ENCODE assay signal across 26 mouse cellular contexts in the genomic region with DNA sequence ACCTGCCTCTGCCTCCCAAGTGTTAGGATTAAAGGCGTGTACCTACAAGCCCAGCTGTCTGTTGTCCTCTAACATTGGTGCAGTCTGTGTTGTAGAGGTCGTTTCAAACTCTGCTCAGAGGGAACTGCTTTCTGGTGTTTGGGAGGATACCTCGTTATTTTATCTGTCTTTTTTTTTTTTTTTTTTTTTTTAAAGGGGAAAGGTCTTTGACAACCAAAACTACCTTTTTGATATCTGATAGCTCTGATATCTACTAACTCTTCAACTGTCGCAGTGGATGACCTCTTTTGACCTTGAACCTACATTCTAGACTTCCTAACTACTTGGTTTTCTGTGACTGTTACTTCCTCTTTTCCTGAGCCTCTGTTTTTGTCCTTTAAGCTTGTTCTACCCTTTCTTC. TPM values are rescaled to one million over a fixed set of nuclear protein-coding genes. Genes with fewer than 3 reads are reported as not detected.
DNase-seq lines count a peak whose midpoint lies in the region; ATAC-seq and TF ChIP-seq lines count a peak whose summit lies in the region.
"Had no signal": no experiment of that assay in that cellular context is flagged by ENCODE, and none has a peak within 500 bp of the region (broad histone marks: within the 10 kb centered on the region; RNA-seq: fewer than 3 reads in every experiment).

No protein-coding gene starts in this region.

- no peak for TF ChIP-seq RAD21 in MEL (IDR thresholded peaks at IDR 0.05; ENCODE audit: low read depth, low read length)

- H3K4me3 ChIP-seq in ES-Bruce4 (ENCODE audit: low read depth, low read length) (no peak overlapping the region), MEL (ENCODE audit: control insufficient read depth in 1 of 2, insufficient read depth in 1 of 2, low read depth in 2 of 2, low read length in 2 of 2) (peak overlapping the region; percentile 1 to 10; a peak in 1 of 4 replicates)
- no peak overlapping the region for H3K4me3 ChIP-seq in bone marrow macrophage, adult 2 months (ENCODE audit: insufficient read depth, low read length)
- no peak overlapping the region for H3K4me3 ChIP-seq in neural tube, embryonic 15.5 days (replicated peaks)
- H3K4me3 ChIP-seq in intestine, embryonic 16.5 days (ENCODE audit: low read length), result no peak overlapping the region
- H3K4me3 ChIP-seq in forebrain, embryonic 11.5 days (ENCODE audit: low read depth, low read length), result no peak overlapping the region
- H3K4me3 ChIP-seq: embryonic facial prominence, embryonic 13.5 days; forebrain, embryonic 13.5 days; gastrocnemius, adult 2 months; heart, embryonic 10.5 days; hindbrain, embryonic 12.5 days had no signal

- H3K36me3 ChIP-seq in ES-Bruce4 (ENCODE audit: control insufficient read depth, insufficient read depth, low read length, poor library complexity, severe bottlenecking), result peaks cover 3% of the 10 kb centered on the region; the same call in 1 of the 2 replicates
- H3K36me3 ChIP-seq in MEL (ENCODE audit: control insufficient read depth in 1 of 2, insufficient read depth in 2 of 2, low read length in 2 of 2), result peaks cover 0 to 18% of the 10 kb centered on the region in 2 experiments; a peak in 2 of 4 replicates
- no peaks in the 10 kb centered on the region for H3K36me3 ChIP-seq in neural tube, embryonic 15.5 days
- no peaks in the 10 kb centered on the region for H3K36me3 ChIP-seq in intestine, embryonic 16.5 days (ENCODE audit: control insufficient read depth, insufficient read depth, low read length)
- H3K36me3 ChIP-seq in forebrain, embryonic 11.5 days (ENCODE audit: control insufficient read depth, insufficient read depth, low read length), result no peaks in the 10 kb centered on the region
- H3K36me3 ChIP-seq: embryonic facial prominence, embryonic 13.5 days; heart, embryonic 10.5 days; hindbrain, embryonic 12.5 days had no signal

- WGBS in neural tube, embryonic 15.5 days, result 78% methylated on average over 4 of the region's 4 CpGs
- 64% methylated on average over 4 of the region's 4 CpGs for WGBS in intestine, embryonic 16.5 days
- WGBS in forebrain, embryonic 11.5 days, result 71% methylated on average over 4 of the region's 4 CpGs

- ATAC-seq in megakaryocyte, adult 5-6 weeks (ENCODE audit: poor library complexity, severe bottlenecking), result peak; percentile 63
- ATAC-seq in neural tube, embryonic 15.5 days (ENCODE audit: low FRiP score), result no peak
- no peak for ATAC-seq in intestine, embryonic 16.5 days
- no peak for ATAC-seq in forebrain, embryonic 11.5 days (replicated peaks; ENCODE audit: low FRiP score)
- ATAC-seq: forebrain, embryonic 13.5 days; forebrain, postnatal 0 days; hindbrain, embryonic 16.5 days; inflammation-experienced regulatory T-cells, adult 6 months; Patski had no signal

- H3K9me3 ChIP-seq in ES-Bruce4 (replicated peaks; ENCODE audit: control insufficient read depth, insufficient read depth, low read length, poor library complexity, severe bottlenecking), result peaks cover 4% of the 10 kb centered on the region
- H3K9me3 ChIP-seq in MEL (replicated peaks; ENCODE audit: insufficient read depth, low read length), result no peaks in the 10 kb centered on the region
- no peaks in the 10 kb centered on the region for H3K9me3 ChIP-seq in neural tube, embryonic 15.5 days (replicated peaks)
- no peaks in the 10 kb centered on the region for H3K9me3 ChIP-seq in intestine, embryonic 16.5 days (ENCODE audit: control insufficient read depth, low read length)
- no peaks in the 10 kb centered on the region for H3K9me3 ChIP-seq in forebrain, embryonic 11.5 days (ENCODE audit: control insufficient read depth, low read length)
- H3K9me3 ChIP-seq: embryonic facial prominence, embryonic 13.5 days; forebrain, embryonic 13.5 days; heart, embryonic 10.5 days; hindbrain, embryonic 12.5 days had no signal

- no peak overlapping the region for H3K4me2 ChIP-seq in neural tube, embryonic 15.5 days
- H3K4me2 ChIP-seq in intestine, embryonic 16.5 days (ENCODE audit: low read depth, low read length), result no peak overlapping the region
- no peak overlapping the region for H3K4me2 ChIP-seq in forebrain, embryonic 11.5 days (ENCODE audit: low read depth, low read length, severe bottlenecking)
- H3K4me2 ChIP-seq: embryonic facial prominence, embryonic 13.5 days; forebrain, embryonic 13.5 days; hindbrain, embryonic 12.5 days had no signal

- H3K27me3 ChIP-seq in ES-Bruce4 (ENCODE audit: control insufficient read depth, insufficient read depth, low read length, poor library complexity, severe bottlenecking) (no peaks in the 10 kb centered on the region), MEL (ENCODE audit: control insufficient read depth in 1 of 2, insufficient read depth in 2 of 2, low read length in 2 of 2) (no peaks in the 10 kb centered on the region)
- 0 out of 2 replicates have a peak, but pooled peaks cover under 1% of the 10 kb centered on the region for H3K27me3 ChIP-seq in neural tube, embryonic 15.5 days (replicated peaks)
- no peaks in the 10 kb centered on the region for H3K27me3 ChIP-seq in intestine, embryonic 16.5 days (replicated peaks; ENCODE audit: control insufficient read depth, insufficient read depth, low read length)
- no peaks in the 10 kb centered on the region for H3K27me3 ChIP-seq in forebrain, embryonic 11.5 days (ENCODE audit: control insufficient read depth, insufficient read depth, low read length)
- H3K27me3 ChIP-seq: embryonic facial prominence, embryonic 13.5 days; forebrain, embryonic 13.5 days; hindbrain, embryonic 12.5 days; Patski had no signal

- H3K9ac ChIP-seq in ES-Bruce4 (ENCODE audit: low read depth, poor library complexity, severe bottlenecking) (no peak overlapping the region), MEL (ENCODE audit: control insufficient read depth, low read depth, low read length, poor library complexity, severe bottlenecking) (peak overlapping the region; percentile 30)
- H3K9ac ChIP-seq in neural tube, embryonic 15.5 days (replicated peaks), result no peak overlapping the region
- H3K9ac ChIP-seq in intestine, embryonic 16.5 days (ENCODE audit: low read depth, low read length), result no peak overlapping the region
- H3K9ac ChIP-seq in forebrain, embryonic 11.5 days (ENCODE audit: low read length), result no peak overlapping the region
- H3K9ac ChIP-seq: embryonic facial prominence, embryonic 13.5 days; forebrain, embryonic 13.5 days; forebrain, postnatal 0 days; hindbrain, embryonic 12.5 days had no signal

- H3K4me1 ChIP-seq in ES-Bruce4 (ENCODE audit: control insufficient read depth, insufficient read depth, low read length) (peaks cover 5% of the 10 kb centered on the region), MEL (ENCODE audit: control insufficient read depth in 1 of 2, insufficient read depth in 2 of 2, low read length in 2 of 2) (peaks cover 9 to 17% of the 10 kb centered on the region in 2 experiments)
- peaks cover 32% of the 10 kb centered on the region for H3K4me1 ChIP-seq in bone marrow macrophage, adult 2 months (ENCODE audit: control insufficient read depth, insufficient read depth, low read length)
- no peaks in the 10 kb centered on the region for H3K4me1 ChIP-seq in neural tube, embryonic 15.5 days
- no peaks in the 10 kb centered on the region for H3K4me1 ChIP-seq in intestine, embryonic 16.5 days (ENCODE audit: control insufficient read depth, insufficient read depth, low read length)
- H3K4me1 ChIP-seq in forebrain, embryonic 11.5 days (replicated peaks; ENCODE audit: control insufficient read depth, insufficient read depth, low read length), result no peaks in the 10 kb centered on the region
- H3K4me1 ChIP-seq: forebrain, embryonic 13.5 days; heart, embryonic 10.5 days had no signal

- TF ChIP-seq EP300 in ES-Bruce4 (IDR thresholded peaks at IDR 0.05; ENCODE audit: insufficient read depth, low read depth, low read length) (no peak), MEL (IDR thresholded peaks at IDR 0.05; ENCODE audit: low read depth in 1 of 2, low read length in 2 of 2) (peak; percentile 83 to 86)

- no peak for TF ChIP-seq CTCF in ES-Bruce4 (IDR thresholded peaks at IDR 0.05; ENCODE audit: low read depth, low read length)
- no peak for TF ChIP-seq CTCF in MEL (IDR thresholded peaks at IDR 0.05 in 2 of 3, conservative IDR thresholded peaks at IDR 0.05 in 1 of 3; ENCODE audit: control insufficient read depth in 1 of 3, insufficient read depth in 1 of 3, low read depth in 2 of 3, low read length in 3 of 3, poor library complexity in 1 of 3, severe bottlenecking in 1 of 3)
- no peak for TF ChIP-seq CTCF in bone marrow macrophage, adult 2 months (IDR thresholded peaks at IDR 0.05; ENCODE audit: low read depth, low read length)

- H3K79me2 ChIP-seq in MEL (ENCODE audit: control insufficient read depth, insufficient read depth, low read length, poor library complexity), result no peaks in the 10 kb centered on the region

- no peak for TF ChIP-seq POLR2A in ES-Bruce4 (IDR thresholded peaks at IDR 0.05; ENCODE audit: insufficient read depth, low read length)
- TF ChIP-seq POLR2A in MEL (IDR thresholded peaks at IDR 0.05; ENCODE audit: control insufficient read depth in 1 of 2, insufficient read depth in 1 of 2, low read depth in 1 of 2, low read length in 2 of 2, poor library complexity in 1 of 2), result no peak
- no peak for TF ChIP-seq POLR2A in bone marrow macrophage, adult 2 months (IDR thresholded peaks at IDR 0.05; ENCODE audit: borderline replicate concordance, low read depth, low read length)

- DNase-seq in MEL (ENCODE audit: low read depth, low spot score), result peak; percentile 76
- DNase-seq in forebrain, embryonic 11.5 days (ENCODE audit: low spot score), result no peak
- DNase-seq in neural tube, embryonic 10.5 days (ENCODE audit: extremely low spot score, low spot score), result no peak
- DNase-seq: adrenal gland, adult 8-10 months; cerebellum, adult 8-10 months; cerebellum, postnatal 14 days; forebrain, postnatal 0 days; gastrocnemius, adult 2 months; gastrocnemius, postnatal 36 days; heart, adult 18-20 months; heart, postnatal 10 days; heart, postnatal 4 days; kidney, adult 11 months; kidney, adult 9 months had no signal

- H3K27ac ChIP-seq in ES-Bruce4 (ENCODE audit: insufficient read depth, low read length) (peak overlapping the region; percentile 81), MEL (ENCODE audit: control insufficient read depth, low read depth, low read length) (peak overlapping the region; percentile 80)
- peak overlapping the region; percentile 42 for H3K27ac ChIP-seq in bone marrow macrophage, adult 2 months (ENCODE audit: insufficient read depth, low read depth, low read length)
- H3K27ac ChIP-seq in neural tube, embryonic 15.5 days (replicated peaks), result no peak overlapping the region
- no peak overlapping the region for H3K27ac ChIP-seq in intestine, embryonic 16.5 days (ENCODE audit: low read length)
- H3K27ac ChIP-seq in forebrain, embryonic 11.5 days (ENCODE audit: low read depth, low read length), result no peak overlapping the region
- H3K27ac ChIP-seq: embryonic facial prominence, embryonic 13.5 days; forebrain, embryonic 13.5 days; gastrocnemius, adult 2 months; heart, embryonic 10.5 days; hindbrain, embryonic 12.5 days had no signal

RNA-seq across cellular contexts. Expression of a gene that starts 29.0 kb away (rescaled TPM):
- polyA plus RNA-seq in ES-Bruce4 (2011; ENCODE audit: insufficient read depth, insufficient read length, low read depth, missing spikeins) (21.9 and 26.5 TPM in 2 replicates), MEL (2012; ENCODE audit: insufficient read depth in 1 of 2, insufficient read length in 2 of 2, low read depth in 1 of 2, low replicate concordance in 2 of 2, missing spikeins in 1 of 2) (1 to 10 TPM in 1 of 2 experiments, not detected in 1; 3.8 TPM)
- 3.0 and 3.6 TPM in 2 replicates for total RNA-seq in MEL (2012; rRNA removed)
- 11.4 and 13.7 TPM in 2 replicates for polyA plus RNA-seq in bone marrow macrophage, adult 2 months (2012; ENCODE audit: insufficient read depth, insufficient read length, missing spikeins)
- 7.7 and 8.5 TPM in 2 replicates for total RNA-seq in megakaryocyte, adult 5-6 weeks (2015)
- total RNA-seq in megakaryocyte, adult 5-6 weeks (2017), result 12.0 and 13.3 TPM in 2 replicates
- polyA plus RNA-seq in neural tube, embryonic 15.5 days (2015; fragmentation: Nextera tagmentation; extraction: Ambion mirVana), result 6.6 and 8.7 TPM in 2 replicates
- polyA plus RNA-seq in intestine, embryonic 16.5 days (2015; fragmentation: Nextera tagmentation; extraction: Ambion mirVana), result 8.5 and 9.1 TPM in 2 replicates
- polyA plus RNA-seq in forebrain, embryonic 11.5 days (2014; fragmentation: Nextera tagmentation; extraction: Ambion mirVana), result 7.9 and 9.5 TPM in 2 replicates

Comparison
In these comparisons a context has a peak if more than half of its experiments do, and no peak if none do; other contexts are left out.
1. H3K27ac ChIP-seq: peak in ES-Bruce4 (single experiment), MEL (single experiment) and bone marrow macrophage, adult 2 months (single experiment); none in neural tube, embryonic 15.5 days (single experiment), intestine, embryonic 16.5 days (single experiment) and forebrain, embryonic 11.5 days (single experiment).
2. H3K4me3 ChIP-seq: peak in MEL (2 of 2); none in ES-Bruce4 (single experiment), bone marrow macrophage, adult 2 months (single experiment), neural tube, embryonic 15.5 days (single experiment), intestine, embryonic 16.5 days (single experiment) and forebrain, embryonic 11.5 days (single experiment).